Comparison of ENCODE assay signal across 24 mouse cellular contexts in the genomic region with DNA sequence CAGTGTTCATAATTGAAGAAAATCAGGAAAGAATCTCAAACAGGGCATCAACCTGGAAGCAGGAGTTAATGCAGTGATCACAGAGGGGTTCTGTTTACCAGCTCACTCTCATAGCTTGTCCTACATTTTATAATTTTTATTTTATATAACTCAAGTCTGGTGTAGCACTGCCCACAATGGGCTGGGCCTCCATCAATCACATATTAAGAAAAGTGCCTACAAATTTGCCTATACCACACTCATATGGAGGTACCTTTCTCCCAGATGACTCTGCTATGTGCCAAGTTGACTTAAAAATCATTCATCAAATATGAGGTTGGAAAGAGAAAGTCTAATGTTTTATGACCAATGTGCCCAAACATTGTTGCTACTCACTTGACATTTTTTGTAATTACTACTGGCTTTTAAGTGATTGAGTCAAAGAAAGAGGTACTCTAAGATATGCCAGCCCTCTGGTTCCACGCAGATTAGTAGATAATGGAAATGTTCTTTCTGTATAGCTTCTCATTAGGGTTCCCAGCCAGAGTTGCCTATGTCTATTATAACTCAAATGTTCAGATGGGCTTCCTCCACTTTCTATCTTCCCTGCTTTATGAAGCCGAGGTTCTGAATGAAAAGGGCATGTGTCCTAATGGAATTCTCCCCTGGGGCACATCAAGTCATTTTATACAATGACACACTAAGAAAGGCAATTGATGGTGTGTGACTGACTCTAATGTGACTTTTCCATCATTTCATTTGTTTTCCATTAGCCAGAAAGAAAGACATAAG.
DNase-seq lines count a peak whose midpoint lies in the region; ATAC-seq lines count a peak whose summit lies in the region.
"Had no signal": no experiment of that assay in that cellular context is flagged by ENCODE, and none has a peak within 500 bp of the region (broad histone marks: within the 10 kb centered on the region; RNA-seq: fewer than 3 reads in every experiment).

No protein-coding gene starts in this region.

- no peaks in the 10 kb centered on the region for H3K27me3 ChIP-seq in neural tube, embryonic 11.5 days (ENCODE audit: control insufficient read depth, insufficient read depth, low read length)
- no peaks in the 10 kb centered on the region for H3K27me3 ChIP-seq in hindbrain, embryonic 15.5 days
- H3K27me3 ChIP-seq: embryonic facial prominence, embryonic 13.5 days; limb, embryonic 15.5 days had no signal

- H3K9me3 ChIP-seq in neural tube, embryonic 11.5 days (ENCODE audit: control insufficient read depth, low read length), result no peaks in the 10 kb centered on the region
- H3K9me3 ChIP-seq in hindbrain, embryonic 15.5 days, result no peaks in the 10 kb centered on the region
- H3K9me3 ChIP-seq: embryonic facial prominence, embryonic 13.5 days; limb, embryonic 15.5 days had no signal

- H3K4me1 ChIP-seq in neural tube, embryonic 11.5 days (ENCODE audit: control insufficient read depth, insufficient read depth, low read length), result no peaks in the 10 kb centered on the region
- H3K4me1 ChIP-seq in hindbrain, embryonic 15.5 days (replicated peaks), result no peaks in the 10 kb centered on the region
- H3K4me1 ChIP-seq: embryonic facial prominence, embryonic 13.5 days; limb, embryonic 15.5 days had no signal

- H3K4me2 ChIP-seq in neural tube, embryonic 11.5 days (ENCODE audit: low read depth), result no peak overlapping the region
- no peak overlapping the region for H3K4me2 ChIP-seq in hindbrain, embryonic 15.5 days
- H3K4me2 ChIP-seq: embryonic facial prominence, embryonic 13.5 days; limb, embryonic 15.5 days; lung, embryonic 14.5 days had no signal

- no peaks in the 10 kb centered on the region for H3K36me3 ChIP-seq in neural tube, embryonic 11.5 days (ENCODE audit: control insufficient read depth, insufficient read depth, low read length)
- no peaks in the 10 kb centered on the region for H3K36me3 ChIP-seq in hindbrain, embryonic 15.5 days
- H3K36me3 ChIP-seq: embryonic facial prominence, embryonic 13.5 days; limb, embryonic 15.5 days had no signal

- no peak overlapping the region for H3K4me3 ChIP-seq in neural tube, embryonic 11.5 days (ENCODE audit: low read depth, low read length)
- no peak overlapping the region for H3K4me3 ChIP-seq in hindbrain, embryonic 15.5 days
- H3K4me3 ChIP-seq: embryonic facial prominence, embryonic 13.5 days; erythroblast, embryonic 14.5 days; gastrocnemius, adult 2 months; limb, embryonic 15.5 days had no signal

- ATAC-seq in neural tube, embryonic 11.5 days (ENCODE audit: insufficient read depth, low FRiP score, low TSS enrichment), result peak; percentile 79
- ATAC-seq in hindbrain, embryonic 15.5 days (ENCODE audit: low FRiP score, low read depth), result 0 out of 2 replicates have a peak, but pooled peaks have one; percentile 23
- ATAC-seq: activated CD4-positive, CD25-positive, alpha-beta regulatory T cell, adult 4 months; forebrain, embryonic 14.5 days had no signal

- H3K27ac ChIP-seq in neural tube, embryonic 11.5 days (ENCODE audit: low read depth, low read length), result peak overlapping the region; percentile 29; the same call in 1 of the 2 replicates
- H3K27ac ChIP-seq in hindbrain, embryonic 15.5 days (replicated peaks), result no peak overlapping the region
- H3K27ac ChIP-seq: embryonic facial prominence, embryonic 13.5 days; gastrocnemius, adult 2 months; limb, embryonic 15.5 days; liver, embryonic 14.5 days had no signal

- peak; percentile 18 for DNase-seq in neural tube, embryonic 11.5 days (ENCODE audit: low spot score)
- DNase-seq in neural tube, embryonic 10.5 days (ENCODE audit: extremely low spot score, low spot score), result no peak
- DNase-seq in embryo, embryonic 11.5 days (ENCODE audit: low read depth, low spot score), result peak; percentile 7
- no peak for DNase-seq in MN1 (ENCODE audit: low spot score)
- no peak for DNase-seq in spleen, postnatal 36 days (ENCODE audit: low spot score in 2 of 2)
- DNase-seq in thymus, postnatal 0 days (ENCODE audit: low spot score), result no peak
- DNase-seq: adrenal gland, postnatal 10 days; cerebellum, adult 8-10 months; gastrocnemius, adult 2 months; heart, postnatal 36 days; kidney, adult 8-10 months; kidney, postnatal 10 days; left cerebral cortex, postnatal 4 days; lung, embryonic 14.5 days; lung, postnatal 36 days; right cerebral cortex, postnatal 14 days; thymus, postnatal 14 days had no signal

- 40% methylated on average over 2 of the region's 2 CpGs for WGBS in neural tube, embryonic 11.5 days
- 15% methylated on average over 2 of the region's 2 CpGs for WGBS in hindbrain, embryonic 15.5 days

- H3K9ac ChIP-seq in neural tube, embryonic 11.5 days (ENCODE audit: low read length), result no peak overlapping the region
- H3K9ac ChIP-seq in hindbrain, embryonic 15.5 days, result no peak overlapping the region
- H3K9ac ChIP-seq: embryonic facial prominence, embryonic 13.5 days; limb, embryonic 15.5 days; liver, embryonic 14.5 days; lung, embryonic 14.5 days had no signal

Comparison
In these comparisons a context has a peak if more than half of its experiments do, and no peak if none do; other contexts are left out.
1. DNase-seq: peak in neural tube, embryonic 11.5 days (single experiment) and embryo, embryonic 11.5 days (single experiment); none in neural tube, embryonic 10.5 days (single experiment), MN1 (single experiment), spleen, postnatal 36 days (0 of 2) and thymus, postnatal 0 days (single experiment).